Mouse (Mus musculus): Measurements from ENCODE around the gene Ccser2. TPM values are rescaled to one million over a fixed set of nuclear protein-coding genes. Genes with fewer than 3 reads are reported as not detected.

Gene Ccser2
- polyA plus RNA-seq, 1 experiment: 32.8 TPM

DNA sequence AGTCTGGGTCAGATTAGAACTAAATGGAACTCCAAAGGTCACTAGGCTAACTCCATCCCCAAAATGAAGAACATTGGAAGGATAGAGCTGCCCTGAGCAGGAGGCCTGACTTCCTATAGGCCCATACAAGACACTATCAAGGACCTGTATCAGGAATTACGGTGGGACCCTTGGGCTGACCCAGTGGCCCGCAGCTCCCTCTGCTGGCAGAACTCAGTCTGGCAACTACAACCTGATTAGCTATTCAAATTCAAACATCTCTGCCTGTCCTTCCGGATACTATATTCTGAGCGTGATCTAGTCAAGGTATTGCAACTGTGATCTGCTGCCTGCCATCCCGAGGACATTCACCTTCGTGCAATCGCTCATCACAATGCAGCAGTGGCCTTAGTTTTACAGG, 106.2 kb downstream of the Ccser2 start:
- no peaks in the 10 kb centered on the region for H3K27me3 ChIP-seq (ENCODE audit: control insufficient read depth, insufficient read depth, low read length, poor library complexity, severe bottlenecking)
- no peaks in the 10 kb centered on the region for H3K4me1 ChIP-seq (ENCODE audit: control insufficient read depth, insufficient read depth, low read length)
- no peaks in the 10 kb centered on the region for H3K9me3 ChIP-seq (replicated peaks; ENCODE audit: control insufficient read depth, insufficient read depth, low read length, poor library complexity, severe bottlenecking)
- H3K36me3 ChIP-seq (ENCODE audit: control insufficient read depth, insufficient read depth, low read length, poor library complexity, severe bottlenecking): no peaks in the 10 kb centered on the region
- TF ChIP-seq EP300 (IDR thresholded peaks at IDR 0.05; ENCODE audit: insufficient read depth, low read depth, low read length) (no peak), CTCF (IDR thresholded peaks at IDR 0.05; ENCODE audit: low read depth, low read length) (peak; percentile 76), POLR2A (IDR thresholded peaks at IDR 0.05; ENCODE audit: insufficient read depth, low read length) (no peak)
- no peak overlapping the region for H3K9ac ChIP-seq (ENCODE audit: low read depth, poor library complexity, severe bottlenecking)
- no peak overlapping the region for H3K27ac ChIP-seq (ENCODE audit: insufficient read depth, low read length)
- H3K4me3 ChIP-seq (ENCODE audit: low read depth, low read length): no peak overlapping the region

DNA sequence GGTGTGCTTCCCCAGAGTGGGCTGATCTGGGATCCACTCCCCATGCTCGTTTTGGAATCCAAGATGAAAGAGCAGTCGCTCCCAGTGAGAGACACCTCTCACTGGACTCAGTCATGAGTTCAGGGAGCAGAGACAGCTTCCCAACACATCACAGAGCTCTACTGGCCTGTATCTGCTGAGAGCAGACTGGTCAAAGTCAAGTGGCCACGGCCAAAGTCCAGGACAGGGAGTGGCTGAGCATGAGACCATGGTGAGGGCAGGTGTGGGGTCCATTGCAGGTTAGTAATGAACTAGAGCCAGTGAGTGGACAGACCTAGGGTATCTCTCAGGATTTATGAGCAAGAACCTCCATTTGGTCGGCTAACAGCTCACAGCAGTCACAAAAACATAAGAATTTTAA, 109.6 kb downstream of the Ccser2 start:
- no peaks in the 10 kb centered on the region for H3K36me3 ChIP-seq (ENCODE audit: control insufficient read depth, insufficient read depth, low read length, poor library complexity, severe bottlenecking)
- no peak overlapping the region for H3K27ac ChIP-seq (ENCODE audit: insufficient read depth, low read length)
- no peak overlapping the region for H3K9ac ChIP-seq (ENCODE audit: low read depth, poor library complexity, severe bottlenecking)
- H3K4me3 ChIP-seq (ENCODE audit: low read depth, low read length): no peak overlapping the region
- no peaks in the 10 kb centered on the region for H3K4me1 ChIP-seq (ENCODE audit: control insufficient read depth, insufficient read depth, low read length)
- no peaks in the 10 kb centered on the region for H3K9me3 ChIP-seq (replicated peaks; ENCODE audit: control insufficient read depth, insufficient read depth, low read length, poor library complexity, severe bottlenecking)
- TF ChIP-seq POLR2A (IDR thresholded peaks at IDR 0.05; ENCODE audit: insufficient read depth, low read length) (no peak), CTCF (IDR thresholded peaks at IDR 0.05; ENCODE audit: low read depth, low read length) (no peak)
- H3K27me3 ChIP-seq (ENCODE audit: control insufficient read depth, insufficient read depth, low read length, poor library complexity, severe bottlenecking): no peaks in the 10 kb centered on the region

DNA sequence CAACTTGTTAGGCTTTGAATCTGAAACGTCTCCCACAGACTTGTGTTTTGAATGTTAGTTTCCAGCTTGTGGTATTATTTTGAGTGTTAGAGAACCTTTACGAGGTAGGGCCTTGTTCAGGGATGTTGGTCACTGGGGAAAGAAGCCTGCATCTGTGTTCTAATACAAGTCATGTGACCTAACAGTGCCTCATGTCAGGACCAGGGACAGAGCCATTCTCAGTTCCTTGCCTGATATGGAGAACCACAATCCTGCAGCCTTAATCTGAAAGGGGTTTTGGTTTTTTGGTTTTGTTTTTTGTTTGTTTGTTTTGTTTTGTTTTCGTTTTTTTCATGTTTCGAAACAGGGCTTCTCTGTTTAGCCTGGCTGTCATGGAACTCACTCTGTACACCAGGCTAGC, 115.6 kb downstream of the Ccser2 start:
- Histone ChIP-seq H3K9me3 (replicated peaks; ENCODE audit: control insufficient read depth, insufficient read depth, low read length, poor library complexity, severe bottlenecking) (no peaks in the 10 kb centered on the region), H3K36me3 (ENCODE audit: control insufficient read depth, insufficient read depth, low read length, poor library complexity, severe bottlenecking) (no peaks in the 10 kb centered on the region), H3K4me3 (ENCODE audit: low read depth, low read length) (no peak overlapping the region), H3K27ac (ENCODE audit: insufficient read depth, low read length) (no peak overlapping the region), H3K9ac (ENCODE audit: low read depth, poor library complexity, severe bottlenecking) (no peak overlapping the region), H3K4me1 (ENCODE audit: control insufficient read depth, insufficient read depth, low read length) (no peaks in the 10 kb centered on the region), H3K27me3 (ENCODE audit: control insufficient read depth, insufficient read depth, low read length, poor library complexity, severe bottlenecking) (no peaks in the 10 kb centered on the region)
- TF ChIP-seq CTCF (IDR thresholded peaks at IDR 0.05; ENCODE audit: low read depth, low read length) (no peak), EP300 (IDR thresholded peaks at IDR 0.05; ENCODE audit: insufficient read depth, low read depth, low read length) (no peak), POLR2A (IDR thresholded peaks at IDR 0.05; ENCODE audit: insufficient read depth, low read length) (no peak)

- Histone ChIP-seq H3K4me1 (ENCODE audit: control insufficient read depth, insufficient read depth, low read length) (no peaks in the 10 kb centered on the region), H3K9me3 (replicated peaks; ENCODE audit: control insufficient read depth, insufficient read depth, low read length, poor library complexity, severe bottlenecking) (no peaks in the 10 kb centered on the region), H3K36me3 (ENCODE audit: control insufficient read depth, insufficient read depth, low read length, poor library complexity, severe bottlenecking) (no peaks in the 10 kb centered on the region), H3K27me3 (ENCODE audit: control insufficient read depth, insufficient read depth, low read length, poor library complexity, severe bottlenecking) (no peaks in the 10 kb centered on the region; the same call in 1 of the 2 replicates), H3K4me3 (ENCODE audit: low read depth, low read length) (no peak overlapping the region), H3K9ac (ENCODE audit: low read depth, poor library complexity, severe bottlenecking) (no peak overlapping the region), H3K27ac (ENCODE audit: insufficient read depth, low read length) (no peak overlapping the region)
- TF ChIP-seq CTCF (IDR thresholded peaks at IDR 0.05; ENCODE audit: low read depth, low read length): no peak
Measured at GRCm38 (mm10) chr14:36848860-36849259, 119.7 kb downstream of the Ccser2 start.

Other genes starting within 250 kb of the Ccser2 start
- not detected in 2 replicates for gene Rgr, start 80.2 kb upstream of the Ccser2 start, polyA plus RNA-seq (2011; ENCODE audit: insufficient read depth, insufficient read length, low read depth, missing spikeins)
- gene Lrit1, start 86.1 kb upstream of the Ccser2 start, polyA plus RNA-seq (2011; ENCODE audit: insufficient read depth, insufficient read length, low read depth, missing spikeins): not detected in 2 replicates
- gene Lrit2, start 99.2 kb upstream of the Ccser2 start, polyA plus RNA-seq (2011; ENCODE audit: insufficient read depth, insufficient read length, low read depth, missing spikeins): not detected in 2 replicates
- 0.87 and 1.0 TPM in 2 replicates for gene Cdhr1, start 129.6 kb upstream of the Ccser2 start, polyA plus RNA-seq (2011; ENCODE audit: insufficient read depth, insufficient read length, low read depth, missing spikeins)
- gene 2610528A11Rik, start 145.2 kb upstream of the Ccser2 start, polyA plus RNA-seq (2011; ENCODE audit: insufficient read depth, insufficient read length, low read depth, missing spikeins): not detected in 2 replicates
- gene Ghitm, start 166.5 kb upstream of the Ccser2 start, polyA plus RNA-seq (2011; ENCODE audit: insufficient read depth, insufficient read length, low read depth, missing spikeins): 206 and 224 TPM in 2 replicates

Measured in ES-Bruce4 (cell line).